Mouse (Mus musculus): ENCODE results near the gene Pip4k2b.

GRCm38 (mm10) chr11:97747773-97748172 lies 3.3 kb upstream of the Pip4k2b start:
- no peak for TF ChIP-seq POLR2A (IDR thresholded peaks at IDR 0.05; ENCODE audit: insufficient read depth, low read depth, low read length)
- no peak for TF ChIP-seq CTCF (IDR thresholded peaks at IDR 0.05; ENCODE audit: insufficient read depth, low read depth, low read length)

Measured in olfactory bulb, adult 2 months (tissue).